Comparison of ENCODE assay signal across 25 mouse cellular contexts in the genomic region with DNA sequence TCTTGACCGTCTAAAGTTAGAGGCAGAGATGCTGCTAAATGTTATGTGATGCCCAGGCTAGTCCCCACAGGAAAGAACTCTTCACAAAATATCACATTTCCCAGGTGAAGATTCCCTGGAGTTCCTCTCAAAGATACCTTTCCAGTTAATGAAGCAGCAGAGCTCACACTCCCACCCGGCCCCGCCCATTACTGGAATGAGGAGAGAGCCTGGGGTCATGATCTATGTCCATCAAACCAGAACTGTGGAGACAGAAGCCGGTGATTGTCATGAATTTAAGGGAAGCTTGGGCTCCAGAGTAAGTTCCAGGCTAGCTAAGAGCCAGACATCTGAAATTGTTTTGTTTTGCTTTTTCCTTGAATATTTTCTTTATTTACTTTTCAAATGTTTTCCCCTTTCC.
A peak's percentile ranks its signal among the peaks of the same experiment; 100 is the strongest.
DNase-seq lines count a peak whose midpoint lies in the region; ATAC-seq and TF ChIP-seq lines count a peak whose summit lies in the region.
"Had no signal": no experiment of that assay in that cellular context is flagged by ENCODE, and none has a peak within 500 bp of the region (broad histone marks: within the 10 kb centered on the region; RNA-seq: fewer than 3 reads in every experiment).

No protein-coding gene starts in this region.

- no peak for TF ChIP-seq CTCF in kidney, postnatal 0 days (IDR thresholded peaks at IDR 0.05; ENCODE audit: low read depth)

- H3K27me3 ChIP-seq in kidney, embryonic 15.5 days: no peaks in the 10 kb centered on the region
- H3K27me3 ChIP-seq in kidney, postnatal 0 days (ENCODE audit: insufficient read depth, low read length): no peaks in the 10 kb centered on the region
- H3K27me3 ChIP-seq: embryonic facial prominence, embryonic 13.5 days; embryonic facial prominence, embryonic 15.5 days; forebrain, embryonic 13.5 days; forebrain, embryonic 15.5 days had no signal

- in situ Hi-C loops in ES-E14 (cut with MboI; ENCODE audit: low sequenced_read_pairs in 2 of 2, unreplicated experiment in 2 of 2): loop anchor here in 1 of 2 experiments (5.0 kb wide), 1 partner anchor 50 kb away; no protein-coding TSS in a partner anchor

- H3K27ac ChIP-seq in kidney, embryonic 15.5 days: no peak overlapping the region
- no peak overlapping the region for H3K27ac ChIP-seq in kidney, postnatal 0 days
- no peak overlapping the region for H3K27ac ChIP-seq in ES-E14 (ENCODE audit: insufficient read depth, low read depth, low read length, poor library complexity, severe bottlenecking)
- H3K27ac ChIP-seq: embryonic facial prominence, embryonic 13.5 days; embryonic facial prominence, embryonic 15.5 days; forebrain, embryonic 10.5 days; forebrain, embryonic 13.5 days; forebrain, embryonic 15.5 days had no signal

- WGBS in kidney, embryonic 15.5 days: 40% methylated on average over 4 of the region's 4 CpGs
- WGBS in kidney, postnatal 0 days: 24% methylated on average over 4 of the region's 4 CpGs

- H3K4me1 ChIP-seq in kidney, embryonic 15.5 days: peaks cover 7% of the 10 kb centered on the region; the same call in 1 of the 2 replicates
- no peaks in the 10 kb centered on the region for H3K4me1 ChIP-seq in kidney, postnatal 0 days (replicated peaks; ENCODE audit: insufficient read depth, low read length)
- H3K4me1 ChIP-seq in ES-E14 (ENCODE audit: control insufficient read depth in 2 of 2, insufficient read depth in 2 of 2, low read length in 2 of 2, poor library complexity in 1 of 2): no peaks in the 10 kb centered on the region
- H3K4me1 ChIP-seq: embryonic facial prominence, embryonic 13.5 days; embryonic facial prominence, embryonic 15.5 days; forebrain, embryonic 10.5 days; forebrain, embryonic 13.5 days; forebrain, embryonic 15.5 days had no signal

- H3K4me2 ChIP-seq in kidney, embryonic 15.5 days: no peak overlapping the region
- 0 out of 2 replicates have a peak overlapping the region, but pooled peaks have one; percentile 2 for H3K4me2 ChIP-seq in kidney, postnatal 0 days (ENCODE audit: low read length)
- H3K4me2 ChIP-seq: embryonic facial prominence, embryonic 13.5 days; embryonic facial prominence, embryonic 15.5 days; forebrain, embryonic 13.5 days; forebrain, embryonic 15.5 days had no signal

- H3K4me3 ChIP-seq in kidney, embryonic 15.5 days (replicated peaks): no peak overlapping the region
- no peak overlapping the region for H3K4me3 ChIP-seq in kidney, postnatal 0 days (replicated peaks; ENCODE audit: low read depth, low read length)
- H3K4me3 ChIP-seq in ES-E14 (ENCODE audit: insufficient read depth in 1 of 2, low read depth in 1 of 2, low read length in 2 of 2, poor library complexity in 1 of 2, severe bottlenecking in 1 of 2): peak overlapping the region; percentile 12 to 27; a peak in 1 of 4 replicates
- H3K4me3 ChIP-seq: embryonic facial prominence, embryonic 13.5 days; embryonic facial prominence, embryonic 15.5 days; erythroblast, embryonic 14.5 days; forebrain, embryonic 10.5 days; forebrain, embryonic 13.5 days; forebrain, embryonic 15.5 days had no signal

- no peaks in the 10 kb centered on the region for H3K9me3 ChIP-seq in kidney, embryonic 15.5 days (replicated peaks)
- no peaks in the 10 kb centered on the region for H3K9me3 ChIP-seq in kidney, postnatal 0 days (replicated peaks; ENCODE audit: low read length)
- no peaks in the 10 kb centered on the region for H3K9me3 ChIP-seq in ES-E14 (ENCODE audit: control insufficient read depth, insufficient read depth, low read depth, low read length)
- H3K9me3 ChIP-seq: embryonic facial prominence, embryonic 13.5 days; embryonic facial prominence, embryonic 15.5 days; forebrain, embryonic 10.5 days; forebrain, embryonic 13.5 days; forebrain, embryonic 15.5 days had no signal

- no peak for DNase-seq in kidney, adult 8-10 months
- no peak for DNase-seq in kidney, postnatal 0 days (ENCODE audit: low spot score)
- DNase-seq in kidney, postnatal 25 days: no peak
- DNase-seq in ES-E14 (ENCODE audit: low read depth, low spot score): peak; percentile 36
- DNase-seq in ZHBTc4 (ENCODE audit: low read depth, low spot score): peak; percentile 69
- DNase-seq in frontal cortex, postnatal 10 days (ENCODE audit: low spot score in 2 of 2): no peak
- DNase-seq in layer of hippocampus, adult 8-10 months (ENCODE audit: low spot score in 2 of 2): no peak
- DNase-seq: adrenal gland, adult 2 months; adrenal gland, postnatal 10 days; adrenal gland, postnatal 25 days; cerebellum, adult 11 months; cerebellum, adult 18-20 months; cerebellum, adult 8-10 months; cerebellum, adult 9-11 months; cerebellum, postnatal 14 days; cerebellum, postnatal 36 days; embryo, embryonic 11 days; forebrain, postnatal 0 days had no signal

- H3K36me3 ChIP-seq in kidney, embryonic 15.5 days: no peaks in the 10 kb centered on the region
- H3K36me3 ChIP-seq in kidney, postnatal 0 days (ENCODE audit: insufficient read depth, low read length): no peaks in the 10 kb centered on the region
- no peaks in the 10 kb centered on the region for H3K36me3 ChIP-seq in ES-E14 (ENCODE audit: control insufficient read depth, insufficient read depth, low read length, poor library complexity, severe bottlenecking)
- H3K36me3 ChIP-seq: embryonic facial prominence, embryonic 13.5 days; embryonic facial prominence, embryonic 15.5 days; forebrain, embryonic 10.5 days; forebrain, embryonic 15.5 days had no signal

- no peak overlapping the region for H3K9ac ChIP-seq in kidney, embryonic 15.5 days
- no peak overlapping the region for H3K9ac ChIP-seq in kidney, postnatal 0 days (ENCODE audit: low read depth, low read length)
- peak overlapping the region; percentile 11; the same call in 1 of the 2 replicates for H3K9ac ChIP-seq in ES-E14 (ENCODE audit: insufficient read depth, low read depth, low read length, poor library complexity, severe bottlenecking)
- H3K9ac ChIP-seq: embryonic facial prominence, embryonic 13.5 days; embryonic facial prominence, embryonic 15.5 days; forebrain, embryonic 13.5 days; forebrain, embryonic 15.5 days; forebrain, postnatal 0 days had no signal

- ATAC-seq in kidney, embryonic 15.5 days (replicated peaks; ENCODE audit: low FRiP score): 0 out of 2 replicates have a peak, but pooled peaks have one; percentile 30
- no peak for ATAC-seq in kidney, postnatal 0 days (replicated peaks; ENCODE audit: low FRiP score, low read depth)
- ATAC-seq: forebrain, embryonic 13.5 days; forebrain, embryonic 15.5 days; forebrain, postnatal 0 days had no signal

TF ChIP-seq in ES-E14, 5 proteins besides CTCF, POLR2A, EP300 and RAD21:
- TF ChIP-seq ZC3H11A (IDR thresholded peaks at IDR 0.05; ENCODE audit: borderline replicate concordance, low read depth, low read length) (no peak), MAFK (IDR thresholded peaks at IDR 0.05; ENCODE audit: insufficient read depth, low read depth, low read length) (no peak), HCFC1 (IDR thresholded peaks at IDR 0.05; ENCODE audit: borderline replicate concordance, insufficient read depth, low read length) (no peak), CHD2 (IDR thresholded peaks at IDR 0.05; ENCODE audit: low read depth, low read length) (no peak), ZNF384 (IDR thresholded peaks at IDR 0.05; ENCODE audit: low read depth, low read length) (no peak)

Comparison
In these comparisons a context has a peak if more than half of its experiments do, and no peak if none do; other contexts are left out.
1. H3K4me3 ChIP-seq: peak in ES-E14 (2 of 2); none in kidney, embryonic 15.5 days (single experiment) and kidney, postnatal 0 days (single experiment).
2. DNase-seq: peak in ES-E14 (single experiment) and ZHBTc4 (single experiment); none in kidney, adult 8-10 months (0 of 2), kidney, postnatal 0 days (single experiment), kidney, postnatal 25 days (0 of 2), frontal cortex, postnatal 10 days (0 of 2) and layer of hippocampus, adult 8-10 months (0 of 2).